Mouse (Mus musculus): ENCODE results near the gene Abi1. TPM values are rescaled to one million over a fixed set of nuclear protein-coding genes. Genes with fewer than 3 reads are reported as not detected.
A peak's percentile ranks its signal among the peaks of the same experiment; 100 is the strongest.
"Not testable (repeated sequence)": the region's sequence is repeated elsewhere in the genome, so short reads cannot be mapped to it uniquely, and the experiment has no call there.

Gene Abi1
- polyA plus RNA-seq, 1 experiment from 2014 or later = 42.3 TPM

DNA sequence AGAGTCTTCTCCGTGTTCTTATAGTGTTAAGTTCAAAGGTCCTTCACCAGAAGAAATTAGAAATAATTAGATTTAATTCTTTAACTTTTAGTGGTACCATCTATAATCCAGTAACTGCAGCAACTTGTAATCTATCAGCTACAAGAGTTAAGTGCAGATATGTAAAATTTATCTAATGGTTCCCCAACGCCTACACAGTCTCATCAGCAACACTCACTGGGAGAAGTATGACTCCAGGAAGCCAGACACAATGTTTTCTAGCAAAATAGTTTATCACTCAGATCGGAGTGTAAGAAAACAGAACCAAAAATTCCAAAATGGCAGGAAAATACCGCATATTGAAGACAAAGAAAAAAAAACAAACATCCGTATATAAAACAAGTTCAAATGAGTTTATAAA is 84.1 kb downstream of the Abi1 start:
- ATAC-seq (ENCODE audit: insufficient number of reproducible peaks, insufficient read depth, low FRiP score, low TSS enrichment) = no peak

DNA sequence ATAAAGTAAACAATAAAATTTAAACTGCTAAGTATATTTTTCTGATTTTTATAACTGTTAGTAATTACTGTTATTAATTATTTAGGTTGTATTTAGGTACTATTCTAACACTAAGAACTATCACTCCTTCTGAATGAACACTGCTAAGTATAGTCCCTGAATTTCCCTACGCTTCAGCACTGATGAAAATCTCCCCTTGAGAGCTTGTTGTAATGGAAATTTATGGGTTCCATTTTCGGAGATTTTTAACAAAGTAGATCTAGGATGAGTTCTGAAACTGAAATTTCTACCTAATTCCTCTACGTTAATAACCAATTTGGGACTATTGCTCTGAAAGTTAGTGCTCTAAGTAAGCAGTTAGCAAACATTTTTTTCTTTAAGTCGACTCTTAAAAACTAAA is 85.8 kb downstream of the Abi1 start:
- H3K36me3 ChIP-seq = no peaks in the 10 kb centered on the region
- H3K9ac ChIP-seq = no peak overlapping the region
- H3K4me1 ChIP-seq = no peaks in the 10 kb centered on the region
- H3K9me3 ChIP-seq = no peaks in the 10 kb centered on the region
- no peak overlapping the region for H3K4me3 ChIP-seq
- no peak overlapping the region for H3K27ac ChIP-seq
- whole genome bisulfite sequencing = 91% methylated on average over 4 of the region's 4 CpGs
- no peaks in the 10 kb centered on the region for H3K27me3 ChIP-seq
- ATAC-seq (ENCODE audit: insufficient number of reproducible peaks, insufficient read depth, low FRiP score, low TSS enrichment) = no peak
- H3K4me2 ChIP-seq (replicated peaks) = no peak overlapping the region

More for the DNA sequence above, 84.1 kb downstream of the Abi1 start:
- Histone ChIP-seq H3K4me1 (no peaks in the 10 kb centered on the region), H3K9me3 (no peaks in the 10 kb centered on the region), H3K27ac (no peak overlapping the region), H3K9ac (no peak overlapping the region), H3K4me2 (replicated peaks) (no peak overlapping the region), H3K27me3 (no peaks in the 10 kb centered on the region), H3K36me3 (no peaks in the 10 kb centered on the region), H3K4me3 (no peak overlapping the region)
- WGBS = 88% methylated on average over 5 of the region's 5 CpGs

DNA sequence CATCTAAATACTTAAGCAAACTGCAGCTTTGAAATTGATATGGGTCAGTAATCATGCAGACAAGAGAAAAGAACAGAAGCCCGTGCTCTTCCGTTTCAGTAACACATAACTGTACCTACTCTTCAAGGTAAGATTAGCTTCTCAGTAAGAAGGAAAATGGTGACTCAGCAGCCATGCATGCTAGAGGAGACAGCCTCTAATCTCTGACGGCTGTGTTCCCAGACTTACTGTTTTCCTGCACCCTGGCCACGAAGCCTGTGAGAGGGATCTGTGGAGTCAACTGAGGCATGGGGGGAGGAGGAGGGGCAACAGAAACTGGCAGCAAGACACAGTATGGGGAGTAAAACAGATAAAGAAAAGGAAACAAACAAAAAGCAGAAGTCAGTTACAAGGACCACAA is 90.1 kb downstream of the Abi1 start:
- ATAC-seq (ENCODE audit: insufficient number of reproducible peaks, insufficient read depth, low FRiP score, low TSS enrichment) = no peak
- WGBS = 61% methylated on average over 4 of the region's 4 CpGs
- H3K4me3 ChIP-seq = no peak overlapping the region
- H3K9ac ChIP-seq = no peak overlapping the region
- H3K36me3 ChIP-seq = peaks cover 8% of the 10 kb centered on the region; the same call in 1 of the 2 replicates
- H3K27ac ChIP-seq = no peak overlapping the region
- no peak overlapping the region for H3K4me2 ChIP-seq (replicated peaks)
- H3K9me3 ChIP-seq = no peaks in the 10 kb centered on the region
- H3K27me3 ChIP-seq = no peaks in the 10 kb centered on the region
- H3K4me1 ChIP-seq = no peaks in the 10 kb centered on the region

DNA sequence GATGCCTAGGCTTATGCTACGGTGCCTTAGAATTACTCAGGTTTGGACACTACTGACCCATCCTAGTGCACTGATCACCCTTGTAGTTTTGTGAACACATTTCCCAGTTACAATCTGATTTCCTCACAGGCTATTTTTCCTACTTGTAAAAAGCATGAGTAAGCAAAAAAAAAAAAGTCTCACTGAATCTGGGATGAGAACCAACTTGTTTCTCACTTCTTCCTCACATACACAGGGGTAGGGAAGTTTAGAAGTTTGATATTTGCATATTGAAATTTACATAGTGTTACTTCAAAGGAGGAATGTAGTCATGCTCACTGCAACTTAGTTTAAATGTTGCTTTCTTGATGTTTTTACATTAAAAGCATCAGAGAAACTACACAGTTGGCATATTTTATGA is 106.5 kb downstream of the Abi1 start:
- 89% methylated on average over 1 of the region's 1 CpGs for WGBS

DNA sequence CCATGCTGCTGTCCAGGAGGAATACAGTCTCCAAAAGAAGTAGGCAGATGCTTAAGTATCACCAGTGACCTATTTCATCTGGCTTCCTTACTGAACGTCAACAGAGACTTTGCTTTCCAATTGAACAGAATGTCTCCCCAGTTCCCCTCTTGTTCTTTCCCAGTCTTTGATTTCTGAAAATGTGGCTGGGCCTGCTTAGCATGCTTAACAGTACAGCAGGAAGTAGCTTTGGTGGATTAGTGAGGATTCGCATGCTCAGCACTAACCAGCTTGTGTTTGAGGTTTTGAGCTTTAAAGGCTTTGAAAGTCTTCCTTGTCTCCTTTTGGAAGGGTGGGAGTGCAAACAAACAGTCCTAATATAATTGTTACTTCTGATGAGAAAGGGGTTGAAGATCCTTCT is 111.8 kb downstream of the Abi1 start:
- Histone ChIP-seq H3K4me3 (no peak overlapping the region), H3K27ac (no peak overlapping the region), H3K36me3 (peaks cover 4% of the 10 kb centered on the region; the same call in 1 of the 2 replicates), H3K4me2 (replicated peaks) (no peak overlapping the region), H3K4me1 (no peaks in the 10 kb centered on the region), H3K9me3 (no peaks in the 10 kb centered on the region), H3K9ac (no peak overlapping the region), H3K27me3 (no peaks in the 10 kb centered on the region)
- 77% methylated on average over 2 of the region's 2 CpGs for WGBS
- no peak for ATAC-seq (ENCODE audit: insufficient number of reproducible peaks, insufficient read depth, low FRiP score, low TSS enrichment)

More for the DNA sequence above, 106.5 kb downstream of the Abi1 start:
- Histone ChIP-seq H3K4me1 (no peaks in the 10 kb centered on the region), H3K4me2 (replicated peaks) (no peak overlapping the region), H3K27me3 (no peaks in the 10 kb centered on the region), H3K27ac (no peak overlapping the region), H3K9me3 (no peaks in the 10 kb centered on the region), H3K9ac (no peak overlapping the region), H3K36me3 (peaks cover 4% of the 10 kb centered on the region; the same call in 1 of the 2 replicates), H3K4me3 (no peak overlapping the region)
- ATAC-seq (ENCODE audit: insufficient number of reproducible peaks, insufficient read depth, low FRiP score, low TSS enrichment) = no peak

DNA sequence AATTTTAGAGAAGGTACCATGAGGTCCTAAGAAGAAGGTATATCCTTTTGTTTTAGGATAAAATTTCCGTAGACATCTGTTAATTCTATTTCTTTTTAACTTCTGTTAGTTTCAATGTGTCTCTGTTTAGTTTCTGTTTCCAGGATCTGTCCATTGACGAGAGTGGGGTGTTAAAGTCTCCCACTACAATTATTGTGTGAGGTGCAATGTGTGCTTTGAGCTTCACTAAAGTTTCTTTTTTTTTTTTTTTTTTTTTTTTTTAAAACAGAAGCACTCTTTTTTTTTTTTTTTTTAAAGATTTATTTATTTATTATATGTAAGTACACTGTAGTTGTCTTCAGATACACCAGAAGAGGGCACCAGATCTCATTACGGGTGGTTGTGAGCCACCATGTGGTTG is 114.1 kb downstream of the Abi1 start:
- not testable (repeated sequence) for H3K4me2 ChIP-seq (replicated peaks); H3K36me3 ChIP-seq; H3K4me1 ChIP-seq; ATAC-seq (ENCODE audit: insufficient number of reproducible peaks, insufficient read depth, low FRiP score, low TSS enrichment); H3K9ac ChIP-seq; H3K27me3 ChIP-seq; H3K27ac ChIP-seq; H3K4me3 ChIP-seq; H3K9me3 ChIP-seq
- 90% methylated on average over 3 of the region's 3 CpGs for WGBS

DNA sequence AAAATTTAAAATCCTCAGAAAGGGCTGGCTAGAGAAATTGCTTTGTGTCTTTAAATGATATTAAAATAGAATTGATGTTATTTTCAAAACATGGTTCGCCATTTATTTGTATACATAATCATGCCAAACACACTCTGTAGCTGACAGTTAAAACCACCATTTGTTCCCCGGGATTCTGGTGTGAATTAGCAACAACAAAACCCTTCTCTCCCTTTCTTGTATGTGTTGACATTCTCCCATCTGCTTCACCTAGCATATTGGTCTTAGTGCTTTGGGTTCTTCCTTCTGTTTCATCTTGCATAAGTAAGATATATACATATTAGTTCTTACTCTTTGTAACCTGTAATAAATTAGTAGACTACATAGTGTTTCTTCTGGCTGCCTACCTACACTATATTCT is 121.4 kb downstream of the Abi1 start:
- Histone ChIP-seq H3K36me3 (peaks cover 17% of the 10 kb centered on the region), H3K4me1 (no peaks in the 10 kb centered on the region), H3K27me3 (no peaks in the 10 kb centered on the region), H3K9ac (no peak overlapping the region), H3K4me3 (no peak overlapping the region), H3K27ac (no peak overlapping the region), H3K4me2 (replicated peaks) (no peak overlapping the region), H3K9me3 (no peaks in the 10 kb centered on the region)
- ATAC-seq (ENCODE audit: insufficient number of reproducible peaks, insufficient read depth, low FRiP score, low TSS enrichment) = no peak
- WGBS = 83% methylated on average over 2 of the region's 2 CpGs

DNA sequence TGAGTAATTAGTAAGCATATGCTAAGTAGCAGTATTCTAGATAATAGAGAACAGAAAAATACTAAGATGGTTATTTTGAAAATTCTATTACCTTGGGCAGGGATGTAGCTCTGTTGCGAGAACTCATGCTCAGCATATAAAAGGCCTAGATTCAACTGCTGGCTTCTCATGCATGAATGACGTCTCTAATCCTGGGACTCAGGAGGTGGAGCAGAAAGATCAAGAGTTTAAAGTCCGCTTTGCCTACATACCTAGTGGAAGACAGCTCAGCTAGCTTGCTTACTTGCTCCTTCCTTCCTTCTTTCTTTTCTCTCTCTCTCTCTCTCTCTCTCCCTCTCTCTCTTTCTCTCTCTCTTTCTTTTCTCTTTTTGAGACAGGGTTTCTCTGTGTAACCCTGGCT is 125.6 kb downstream of the Abi1 start:
- Histone ChIP-seq H3K4me1 (no peaks in the 10 kb centered on the region), H3K27ac (no peak overlapping the region), H3K9me3 (no peaks in the 10 kb centered on the region), H3K4me3 (no peak overlapping the region), H3K4me2 (replicated peaks) (no peak overlapping the region), H3K36me3 (peaks cover 20% of the 10 kb centered on the region), H3K9ac (no peak overlapping the region), H3K27me3 (no peaks in the 10 kb centered on the region)
- no peak for ATAC-seq (ENCODE audit: insufficient number of reproducible peaks, insufficient read depth, low FRiP score, low TSS enrichment)
- 90% methylated on average over 3 of the region's 3 CpGs for WGBS

DNA sequence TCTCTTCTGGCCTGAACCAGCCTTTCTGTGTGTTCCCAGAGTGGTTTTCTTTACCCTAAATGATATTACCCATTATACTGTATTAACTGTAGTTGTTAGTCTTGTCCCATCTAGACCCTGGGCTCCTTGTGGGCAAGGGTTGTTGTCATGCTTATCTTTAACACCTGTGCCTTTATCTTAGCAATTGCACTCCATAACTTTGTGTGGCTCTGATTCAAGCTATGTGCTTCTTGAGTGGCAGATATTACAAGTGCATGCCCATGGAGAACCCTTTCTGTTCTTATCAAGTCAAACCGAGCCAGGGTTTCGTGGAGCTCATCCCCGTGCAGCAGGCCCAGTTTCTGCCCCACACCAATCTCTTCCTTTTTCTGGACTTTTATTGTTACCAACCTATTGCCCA is 136.1 kb downstream of the Abi1 start:
- no peak overlapping the region for H3K4me3 ChIP-seq
- no peaks in the 10 kb centered on the region for H3K9me3 ChIP-seq
- no peak overlapping the region for H3K27ac ChIP-seq
- no peak for ATAC-seq (ENCODE audit: insufficient number of reproducible peaks, insufficient read depth, low FRiP score, low TSS enrichment)
- no peaks in the 10 kb centered on the region for H3K27me3 ChIP-seq
- WGBS = 94% methylated on average over 3 of the region's 3 CpGs
- no peaks in the 10 kb centered on the region for H3K4me1 ChIP-seq
- H3K4me2 ChIP-seq (replicated peaks) = no peak overlapping the region
- no peak overlapping the region for H3K9ac ChIP-seq
- peaks cover 20% of the 10 kb centered on the region for H3K36me3 ChIP-seq

DNA sequence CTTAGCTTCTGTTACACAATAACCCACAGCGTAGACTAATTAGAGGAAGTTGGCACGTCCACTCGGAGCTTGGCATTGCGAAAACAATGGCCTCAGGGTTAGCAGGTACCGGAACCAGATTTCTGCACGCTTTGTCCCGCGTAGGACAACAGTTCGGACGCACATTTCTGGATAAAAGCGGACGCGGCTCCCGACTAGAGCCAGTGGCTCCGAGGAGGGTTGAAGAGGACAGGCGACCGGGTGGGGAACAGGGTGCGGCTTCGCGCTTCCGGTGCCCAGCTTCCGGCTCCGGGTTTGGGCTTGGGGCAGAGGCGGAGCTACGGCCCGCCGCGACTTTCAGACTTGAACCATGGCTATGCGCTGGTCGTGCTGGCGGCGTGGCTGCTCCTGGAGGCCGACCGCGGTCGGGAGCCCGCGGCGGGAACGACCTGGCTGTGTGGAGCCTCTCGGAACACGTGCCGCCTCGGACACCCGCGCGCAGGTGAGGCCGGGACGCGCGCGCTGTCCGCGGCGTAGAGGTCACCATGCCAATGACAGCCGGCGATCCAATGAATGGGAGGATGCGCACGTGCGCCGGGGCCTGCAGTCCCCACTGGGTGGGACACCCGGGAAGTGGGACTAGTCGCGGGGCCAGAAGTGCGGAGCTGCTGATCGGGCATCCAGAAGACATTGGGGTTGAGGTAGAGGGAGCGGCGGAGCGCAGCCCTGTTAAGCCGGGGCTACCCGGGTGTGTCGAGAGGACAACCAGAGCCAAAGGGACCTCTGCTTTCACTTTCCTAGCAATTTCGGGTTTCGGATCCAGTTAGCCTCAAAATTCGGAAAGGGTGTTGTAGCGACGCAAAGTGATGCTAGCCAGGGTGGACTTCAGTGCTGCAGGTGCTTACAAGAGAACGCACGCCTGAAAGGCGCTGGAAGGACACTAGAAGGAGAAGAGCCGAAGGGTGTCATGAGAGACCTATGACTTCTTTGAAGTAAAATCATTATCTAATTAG is 144.5 kb downstream of the Abi1 start, which contains the start of gene Pdss1:
Gene Pdss1 (plus strand): TSS at position 241 of the 992 bp plus-strand sequence.
- under 1% methylated on average over 81 of the region's 81 CpGs for WGBS
- Histone ChIP-seq H3K27ac (peak within 1 kb of the TSS; percentile 47; the same call in 1 of the 2 replicates), H3K4me3 (peak within 1 kb of the TSS; percentile 93), H3K4me1 (no peaks in the 10 kb centered on the region), H3K9ac (peak within 1 kb of the TSS; percentile 76), H3K9me3 (no peaks in the 10 kb centered on the region), H3K4me2 (replicated peaks) (peak within 1 kb of the TSS; percentile 75), H3K27me3 (no peaks in the 10 kb centered on the region), H3K36me3 (no peaks in the 10 kb centered on the region)
- ATAC-seq (ENCODE audit: insufficient number of reproducible peaks, insufficient read depth, low FRiP score, low TSS enrichment) = peak; percentile 94

DNA sequence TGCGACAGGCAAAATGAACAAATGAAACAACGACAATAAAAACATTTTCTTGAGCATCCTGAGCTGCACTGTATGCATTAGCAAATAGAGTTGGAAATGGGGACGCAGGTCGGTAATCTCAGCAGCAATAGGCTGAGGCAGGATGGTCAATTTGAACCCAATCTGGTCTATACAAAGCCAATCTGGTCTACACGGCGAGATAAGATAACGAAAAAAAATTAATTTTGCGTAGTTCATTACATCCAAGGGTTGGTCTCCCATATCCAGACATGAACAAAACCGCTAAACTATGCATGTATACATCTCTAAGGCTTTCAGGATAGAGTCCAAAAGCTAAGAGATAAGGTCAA is 145.1 kb downstream of the Abi1 start:
- 26% methylated on average over 9 of the region's 9 CpGs for WGBS
- H3K9ac ChIP-seq = peak overlapping the region; percentile 76
- H3K27me3 ChIP-seq = no peaks in the 10 kb centered on the region
- no peaks in the 10 kb centered on the region for H3K36me3 ChIP-seq
- H3K27ac ChIP-seq = peak overlapping the region; percentile 47; the same call in 1 of the 2 replicates
- H3K4me1 ChIP-seq = no peaks in the 10 kb centered on the region
- no peaks in the 10 kb centered on the region for H3K9me3 ChIP-seq
- H3K4me3 ChIP-seq = peak overlapping the region; percentile 93
- ATAC-seq (ENCODE audit: insufficient number of reproducible peaks, insufficient read depth, low FRiP score, low TSS enrichment) = peak; percentile 59
- peak overlapping the region; percentile 75 for H3K4me2 ChIP-seq (replicated peaks)

Measured in embryonic facial prominence, embryonic 12.5 days (tissue).